Mouse (Mus musculus) left cerebral cortex, postnatal 10 days (tissue): Measurements from ENCODE around the gene March4. TPM values are rescaled to one million over a fixed set of nuclear protein-coding genes. Genes with fewer than 3 reads are reported as not detected.
A peak's percentile ranks its signal among the peaks of the same experiment; 100 is the strongest.

Experiments used
- DNase-seq, 2 experiments: peaks; one replicate each; pipeline ENCODE4 v3.0.0; 2021 to 2022; ENCODE audit warnings: low spot score in 2 of 2, mixed read lengths in 1 of 2; ENCODE audit errors: extremely low spot score in 1 of 2
- intact Hi-C: fragments of 180-260 bp; cut with DNase I; formaldehyde crosslinking; loops from one replicate; pipeline ENCODE4 v1.15.1; 2025
- total RNA-seq, 2 experiments: library from RNA; stranded (reverse); gene quantifications; 2 replicates each; pipeline ENCODE4 v1.2.3; 2021

March4 gene
- total RNA-seq, 2 experiments from 2014 or later = 47.6 to 50.1 TPM

DNA sequence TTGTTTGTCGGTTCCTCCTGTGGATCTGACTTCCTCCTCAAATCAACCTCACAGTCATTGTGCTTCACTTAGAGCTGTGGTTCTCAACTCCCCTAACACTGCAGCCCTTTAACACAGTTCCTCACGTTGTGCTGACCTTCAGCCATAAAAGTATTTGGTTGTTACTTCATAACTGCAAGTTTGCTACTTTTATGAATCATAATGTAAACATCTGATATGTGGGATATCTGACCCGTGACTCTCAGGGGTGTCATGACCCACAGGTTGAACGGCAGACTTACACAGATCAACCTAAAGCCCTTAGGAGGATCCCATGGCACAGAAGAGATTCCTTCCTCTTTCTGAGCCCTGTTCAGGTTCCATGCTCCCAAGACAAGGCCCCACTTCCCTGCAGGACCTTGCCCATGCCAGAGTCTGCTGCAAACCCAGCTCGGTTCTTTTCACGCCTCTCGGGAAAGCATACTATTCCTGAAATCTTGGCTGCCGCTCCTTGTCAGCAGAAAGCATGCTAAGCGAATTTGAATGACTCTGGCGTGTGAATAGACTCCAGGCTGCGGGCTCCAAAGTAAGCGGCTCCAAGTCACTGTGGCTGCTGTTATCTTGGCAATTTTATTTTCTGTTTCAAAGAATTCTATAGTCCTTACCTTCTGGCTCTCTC is 71.7 kb downstream of the March4 start:
- DNase-seq = peak in 1 of 2 experiments; percentile 70
- intact Hi-C loops = no loop called here

- intact Hi-C loops = no loop called here
- DNase-seq = no peak
These were observed 74.2 kb downstream of the March4 start for GRCm38 (mm10) chr1:72462516-72462915.

DNA sequence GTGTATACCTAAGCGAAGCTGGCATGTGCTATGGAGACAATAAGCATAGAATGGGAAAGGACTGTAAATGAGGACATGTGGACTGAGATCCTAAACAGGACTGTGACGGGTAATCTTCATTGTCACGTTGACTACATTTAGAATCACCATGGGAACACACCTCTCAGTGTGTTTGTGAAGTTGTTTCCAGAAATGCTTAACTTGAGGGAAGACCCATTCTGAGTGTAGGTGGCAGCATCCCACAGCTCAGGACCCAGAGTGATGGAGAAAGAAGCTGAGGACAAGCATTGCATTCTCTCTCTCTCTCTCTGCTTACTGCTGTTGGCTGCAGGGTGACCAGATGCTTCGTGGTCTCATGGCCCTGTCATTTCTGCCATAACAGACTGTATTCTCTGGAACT is 79.1 kb downstream of the March4 start:
- intact Hi-C loops = loop anchor here (5.0 kb wide), 1 partner anchor 75 kb away; no protein-coding TSS in a partner anchor
- DNase-seq = peak in 1 of 2 experiments; percentile 27

GRCm38 (mm10) chr1:72455923-72456322 is 80.8 kb downstream of the March4 start:
- intact Hi-C loops = loop anchor here (5.0 kb wide), 1 partner anchor 76 kb away; no protein-coding TSS in a partner anchor
- no peak for DNase-seq

DNA sequence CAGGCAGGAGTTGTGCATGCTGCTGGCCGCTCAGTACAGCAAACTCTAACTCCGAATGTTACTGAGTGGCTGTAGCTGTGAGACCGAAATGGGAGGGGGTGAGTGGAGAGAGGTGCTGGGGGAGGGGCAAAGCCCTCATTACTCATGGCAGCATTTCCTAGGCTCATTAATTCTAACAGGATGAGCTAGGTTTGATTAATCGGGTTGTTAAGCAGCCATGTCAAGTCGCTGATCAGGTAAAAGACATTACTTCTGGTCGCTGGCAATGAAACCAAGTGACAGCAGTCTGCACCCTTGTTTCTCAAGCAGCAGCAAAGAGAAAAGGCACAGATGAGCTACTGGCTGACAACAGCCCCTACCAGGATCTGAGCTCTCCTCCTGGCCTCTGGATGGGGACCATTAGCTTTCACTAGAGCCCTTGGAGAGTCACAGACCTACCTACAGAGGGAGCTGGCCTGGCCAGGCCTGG is 82.0 kb downstream of the March4 start:
- intact Hi-C loops = loop anchor here (5.0 kb wide), 1 partner anchor 78 kb away; no protein-coding TSS in a partner anchor
- DNase-seq = no peak

- intact Hi-C loops = no loop called here
- DNase-seq = no peak
These were observed 83.9 kb downstream of the March4 start for GRCm38 (mm10) chr1:72452839-72453238.

DNA sequence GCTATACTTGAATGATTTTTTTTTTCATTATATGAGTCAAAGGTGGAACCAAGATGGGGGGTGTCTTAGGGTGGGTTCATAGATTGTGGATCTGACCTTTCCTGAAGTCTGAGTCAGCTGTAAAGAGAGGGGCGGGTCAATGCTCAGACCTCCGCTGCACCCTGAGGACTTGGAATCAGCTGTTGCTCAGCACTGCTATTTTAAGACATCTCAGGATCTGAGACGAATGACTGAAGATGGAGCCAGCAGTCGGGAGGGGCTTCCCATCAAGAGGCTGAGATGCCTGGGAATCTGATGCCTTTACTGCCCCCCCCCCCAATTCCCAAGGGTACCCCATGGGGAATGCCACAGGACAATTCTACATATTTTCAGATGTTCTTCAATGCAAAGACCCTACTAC is 85.9 kb downstream of the March4 start:
- DNase-seq = no peak
- intact Hi-C loops = no loop called here

DNA sequence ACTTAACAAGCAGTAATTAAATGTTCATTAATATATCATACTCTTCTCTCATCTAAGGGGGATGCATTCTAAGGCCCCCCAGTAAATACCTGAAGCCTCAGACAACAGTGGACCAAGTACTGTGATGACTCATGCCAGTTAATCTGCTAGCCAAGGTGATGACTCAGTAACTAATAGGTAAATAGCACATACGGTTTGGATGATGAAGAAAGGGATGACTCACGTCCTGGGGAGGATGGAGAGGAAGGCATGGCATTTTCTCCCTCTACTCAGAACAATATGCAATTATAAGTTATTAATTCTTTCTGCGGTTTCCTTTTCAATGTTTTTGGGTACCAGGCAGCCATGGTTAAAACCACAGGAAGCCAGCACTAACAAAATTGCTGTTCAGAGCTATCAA is 87.0 kb downstream of the March4 start:
- DNase-seq = no peak
- intact Hi-C loops = no loop called here

- intact Hi-C loops = no loop called here
- DNase-seq = no peak
These were observed 94.0 kb downstream of the March4 start for GRCm38 (mm10) chr1:72442747-72443146.

GRCm38 (mm10) chr1:72439146-72439545 is 97.6 kb downstream of the March4 start:
- intact Hi-C loops = no loop called here
- DNase-seq = no peak

GRCm38 (mm10) chr1:72436967-72437366 is 99.8 kb downstream of the March4 start:
- intact Hi-C loops = no loop called here
- DNase-seq = no peak

GRCm38 (mm10) chr1:72434510-72434909 is 102.2 kb downstream of the March4 start:
- no peak for DNase-seq
- intact Hi-C loops = no loop called here

DNA sequence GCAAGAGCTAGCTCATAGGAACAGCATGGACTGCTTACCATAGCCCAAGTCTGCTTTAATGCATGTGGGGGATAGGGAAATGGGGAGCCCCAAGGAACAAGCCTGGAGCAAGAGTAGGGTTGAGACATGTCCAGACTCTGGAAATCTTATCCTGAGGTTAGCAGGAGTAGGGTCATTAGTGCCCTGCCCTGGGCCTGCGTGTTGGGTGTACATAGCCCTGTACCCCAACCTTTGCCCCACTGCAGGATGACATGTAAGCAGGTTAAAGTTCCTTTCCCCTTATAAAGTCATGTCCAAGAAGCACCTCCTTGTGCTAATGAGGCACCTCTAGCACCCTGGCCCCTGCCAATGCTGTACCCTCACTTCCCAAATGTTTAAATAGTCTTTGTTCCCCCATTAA is 104.2 kb downstream of the March4 start:
- DNase-seq = no peak

GRCm38 (mm10) chr1:72429107-72429807 is 107.5 kb downstream of the March4 start:
- no peak for DNase-seq

More for the DNA sequence above, 104.2 kb downstream of the March4 start:
- intact Hi-C loops = no loop called here

DNA sequence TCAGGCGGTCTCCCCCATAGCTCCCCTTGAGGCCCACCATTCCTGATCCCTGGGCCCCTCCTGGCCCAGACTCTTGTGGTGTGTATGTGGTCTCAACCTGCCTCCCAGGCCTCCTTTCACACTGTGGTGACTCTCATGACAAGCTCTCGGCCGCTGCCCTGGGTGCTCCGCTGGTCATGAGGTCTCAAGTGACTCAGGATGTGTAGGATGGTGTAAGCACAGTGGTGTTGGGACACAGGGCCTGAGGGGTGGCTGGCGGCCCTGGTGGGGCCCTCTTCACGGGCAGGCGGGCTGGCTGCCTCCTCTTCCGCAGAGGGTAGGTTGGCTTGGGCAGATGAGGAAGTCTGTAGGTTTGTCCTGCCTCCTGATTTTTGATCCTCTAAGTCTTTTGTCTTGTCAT is 108.2 kb downstream of the March4 start:
- DNase-seq = no peak
- intact Hi-C loops = no loop called here

More at GRCm38 (mm10) chr1:72429107-72429807, 107.5 kb downstream of the March4 start:
- intact Hi-C loops = no loop called here

DNA sequence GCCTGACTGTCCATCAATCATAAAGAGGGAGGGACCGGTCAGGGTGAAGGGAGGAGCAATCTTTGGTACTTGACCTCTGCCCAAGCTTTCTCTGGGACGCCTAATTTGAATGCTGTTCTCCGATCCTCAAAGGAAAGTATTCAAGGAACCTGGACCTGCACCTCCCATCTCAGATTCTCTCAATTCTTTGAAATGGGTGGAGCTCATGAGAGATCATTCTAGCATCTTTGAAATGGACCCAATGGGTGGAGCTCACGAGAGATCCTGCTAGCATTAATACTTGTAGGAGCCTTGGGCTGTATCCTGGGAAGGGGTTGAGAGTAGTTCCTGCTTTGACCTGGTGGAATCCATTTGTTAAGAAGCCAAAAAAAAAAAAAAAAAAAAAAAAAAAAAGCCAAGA is 110.3 kb downstream of the March4 start:
- no peak for DNase-seq
- intact Hi-C loops = no loop called here

DNA sequence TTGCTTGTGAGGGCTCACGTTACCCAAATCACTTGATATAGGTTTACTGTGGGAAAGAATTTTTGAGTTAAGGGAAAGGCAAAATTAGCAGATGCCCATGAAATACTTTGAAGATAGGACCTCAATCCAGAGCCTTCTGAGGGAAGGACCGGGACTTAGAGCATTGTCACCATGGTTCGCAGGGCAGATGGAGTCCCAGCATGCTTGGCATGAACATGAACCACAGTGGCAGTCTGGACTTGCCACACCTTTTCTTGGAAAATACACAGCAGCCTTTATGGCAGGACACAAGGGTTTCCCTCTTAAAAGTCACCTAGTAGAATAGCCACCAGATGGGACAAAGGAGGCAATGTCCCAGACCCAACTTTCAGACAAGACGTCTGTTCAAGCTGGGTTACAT is 114.6 kb downstream of the March4 start:
- DNase-seq = no peak
- intact Hi-C loops = no loop called here

- DNase-seq = no peak
- intact Hi-C loops = no loop called here
These were observed 116.5 kb downstream of the March4 start for GRCm38 (mm10) chr1:72420220-72420619.

GRCm38 (mm10) chr1:72418744-72419655 is 117.7 kb downstream of the March4 start:
- intact Hi-C loops = no loop called here
- no peak for DNase-seq
